Mouse (Mus musculus) heart, adult 9 months (tissue): Measurements from ENCODE around the gene Trim25.
"Not testable (repeated sequence)": the region's sequence is repeated elsewhere in the genome, so short reads cannot be mapped to it uniquely, and the experiment has no call there.

Experiments used
- DNase-seq, 2 experiments: peaks; one replicate each; pipeline ENCODE4 v3.0.0; 2022; ENCODE audit warnings: low spot score in 2 of 2

The Trim25 gene

DNA sequence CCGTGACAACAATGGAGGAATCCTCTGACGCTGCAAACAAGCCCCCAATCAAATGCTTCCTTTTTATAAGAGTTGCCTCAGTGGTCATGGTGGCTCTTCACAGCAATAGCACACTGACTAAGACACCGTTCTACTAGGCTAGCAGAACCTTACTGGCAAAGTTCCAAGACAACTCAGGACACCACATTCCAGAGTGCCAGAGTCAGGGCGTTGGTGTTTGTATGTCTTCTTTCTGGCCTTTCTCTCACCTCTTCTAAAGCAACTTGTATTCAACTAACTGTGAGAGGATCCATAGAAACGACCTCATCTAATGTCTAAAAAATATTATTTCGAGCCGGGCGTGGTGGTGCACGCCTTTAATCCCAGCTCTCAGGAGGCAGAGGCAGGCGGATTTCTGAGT, 24.3 kb downstream of the Trim25 start:
- no peak for DNase-seq

DNA sequence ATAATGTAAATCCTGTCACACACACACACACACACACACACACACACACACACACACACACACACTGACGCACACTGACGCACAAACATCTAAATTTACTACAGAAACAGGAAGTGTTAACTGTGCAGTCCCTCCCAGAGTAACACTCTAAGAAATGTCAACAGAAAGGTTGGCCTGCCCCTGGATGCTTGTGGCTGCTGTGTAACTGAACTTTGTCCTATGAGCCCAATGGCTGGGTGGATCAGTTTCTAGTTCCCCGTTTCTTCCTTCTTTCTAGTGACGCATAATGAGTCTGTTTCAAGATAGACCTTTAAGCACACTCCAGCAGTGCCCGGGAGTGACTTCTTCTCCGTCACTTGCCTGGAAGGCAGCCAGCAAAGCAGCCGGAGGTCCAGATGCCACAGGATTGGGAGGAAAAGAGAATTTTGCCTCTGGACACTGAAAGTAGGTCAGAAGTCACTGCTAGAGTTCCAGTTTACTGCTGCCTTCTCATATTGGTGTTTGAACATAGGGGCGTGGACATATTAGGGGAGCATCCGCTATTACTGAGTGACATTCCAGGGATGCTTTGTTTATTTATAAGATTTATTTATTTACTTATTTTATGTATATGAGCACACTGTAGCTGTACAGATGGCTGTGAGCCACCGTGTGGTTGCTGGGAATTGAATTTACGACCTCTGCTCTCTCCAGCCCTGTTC, 25.2 kb downstream of the Trim25 start:
- DNase-seq = peak; percentile 85 to 86

DNA sequence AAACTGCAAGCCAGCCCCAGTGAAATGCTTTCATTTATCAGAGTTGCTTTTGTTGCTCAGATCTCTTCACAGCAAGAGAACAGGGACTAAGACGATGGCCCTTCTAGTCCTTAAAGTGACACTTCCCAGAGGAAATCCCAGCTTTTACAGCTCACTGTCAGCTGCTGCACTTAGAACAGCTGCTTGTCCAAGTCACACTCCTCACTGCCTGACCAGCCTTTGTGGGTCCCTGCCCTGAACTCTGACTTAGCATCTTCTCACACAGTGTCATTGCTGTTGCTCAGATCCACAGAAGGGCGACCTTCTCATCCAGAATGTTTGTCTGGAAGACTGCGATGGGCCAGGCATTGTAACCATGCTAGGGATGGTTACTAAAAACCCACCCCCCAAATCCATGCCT, 26.4 kb downstream of the Trim25 start:
- no peak for DNase-seq

DNA sequence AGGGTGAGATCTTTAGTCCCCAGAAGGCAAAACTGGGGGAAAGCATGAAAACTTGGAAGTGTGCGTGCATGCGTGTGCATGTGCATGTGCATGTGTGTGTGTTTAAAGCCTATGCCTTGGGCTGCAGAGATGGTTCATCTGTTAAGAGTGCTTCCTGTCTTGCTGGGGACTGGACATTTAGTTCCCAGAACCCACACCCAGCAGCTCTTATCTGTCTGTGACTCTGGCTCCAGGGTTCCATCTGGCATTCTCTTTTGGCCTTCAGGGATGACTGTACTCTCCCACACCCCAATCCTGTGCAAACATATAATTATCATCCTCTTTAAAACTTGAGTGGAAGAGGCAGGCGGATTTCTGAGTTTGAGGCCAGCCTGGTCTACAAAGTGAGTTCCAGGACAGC, 26.9 kb downstream of the Trim25 start:
- peak in 1 of 2 experiments; percentile 68 for DNase-seq

DNA sequence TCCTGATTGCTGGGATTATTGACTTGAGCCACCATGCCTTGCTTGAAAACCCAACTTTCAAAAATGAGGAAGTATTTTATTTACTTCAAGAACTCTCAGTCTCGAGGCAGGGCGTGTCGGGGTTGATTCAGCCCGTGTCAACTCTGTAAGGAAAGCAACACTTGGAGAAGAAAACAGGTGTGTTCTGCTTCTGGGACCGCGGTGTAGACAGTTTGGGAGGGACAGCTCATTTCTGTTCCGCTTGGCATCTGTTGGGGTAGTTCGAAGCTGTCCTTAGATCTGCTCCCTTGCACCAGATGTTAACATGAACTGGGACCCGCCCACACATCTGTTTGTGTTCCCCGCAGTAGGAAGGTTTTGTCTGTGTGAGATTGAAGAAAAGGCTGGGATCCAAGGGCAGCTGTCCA, 28.8 kb downstream of the Trim25 start:
- DNase-seq = peak; percentile 63 to 82

DNA sequence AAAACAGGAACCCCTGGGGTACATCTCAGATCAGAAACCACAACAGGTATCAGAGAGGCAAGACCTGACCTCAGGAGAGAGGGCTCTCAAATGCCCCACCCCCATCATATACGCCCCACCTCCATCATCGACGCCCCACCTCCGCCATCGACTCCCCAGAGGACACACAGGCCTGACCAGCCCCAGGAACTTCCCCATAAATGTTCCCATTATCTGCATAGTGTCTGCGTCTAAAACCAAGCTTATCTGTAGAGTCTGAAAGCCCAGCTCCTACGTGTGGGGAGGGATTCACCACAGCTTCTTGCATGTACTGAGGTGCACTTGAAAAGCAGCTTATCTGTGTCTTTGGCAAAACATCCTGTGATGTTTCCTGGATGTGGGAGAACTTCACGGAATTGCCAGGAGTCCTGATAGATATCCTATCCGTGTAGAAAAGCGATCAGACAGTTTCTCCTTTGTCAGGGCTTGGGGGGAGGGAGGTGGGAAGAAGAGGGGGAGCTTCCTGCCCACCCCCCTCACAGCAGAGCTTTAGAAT, 29.8 kb downstream of the Trim25 start:
- peak; percentile 47 to 68 for DNase-seq

DNA sequence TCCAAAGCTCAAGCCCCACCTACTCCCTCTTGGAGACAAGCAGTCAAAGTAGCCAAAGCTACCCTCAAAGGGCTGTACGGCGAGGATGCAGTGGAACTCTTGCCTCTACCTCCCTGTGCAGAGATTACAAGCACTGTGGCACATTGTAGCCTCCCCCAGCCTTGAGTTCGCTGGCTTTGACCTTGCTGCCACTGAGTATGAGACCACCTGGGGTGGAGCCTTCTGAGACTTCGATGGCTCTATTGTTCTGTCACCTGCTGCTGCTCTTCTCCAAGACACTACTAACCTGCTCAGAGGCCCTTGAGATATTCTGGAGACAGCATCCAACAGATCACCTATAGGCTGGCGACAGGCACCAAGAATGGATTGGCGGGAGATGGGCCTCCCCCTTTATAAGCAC, 31.4 kb downstream of the Trim25 start:
- no peak for DNase-seq

DNA sequence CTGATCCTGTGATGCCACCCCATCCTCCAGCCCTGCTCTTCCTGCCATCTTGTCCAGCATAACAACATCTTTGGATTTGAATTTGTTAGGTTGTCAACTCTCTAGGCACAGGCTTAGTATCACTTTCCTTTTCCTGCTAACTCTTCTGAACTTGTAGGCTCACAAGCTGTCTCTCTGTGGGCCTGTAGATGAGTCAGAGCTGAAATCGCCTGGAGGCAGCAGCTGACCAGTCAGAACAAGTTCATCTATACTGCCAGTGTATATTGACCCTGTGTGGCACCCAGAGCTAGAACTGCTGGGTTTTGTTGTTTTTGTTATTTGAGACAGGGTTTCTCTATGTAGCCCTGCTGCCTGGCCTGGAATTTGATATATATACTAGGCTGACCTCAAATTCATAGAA, 32.0 kb downstream of the Trim25 start:
- no peak for DNase-seq

DNA sequence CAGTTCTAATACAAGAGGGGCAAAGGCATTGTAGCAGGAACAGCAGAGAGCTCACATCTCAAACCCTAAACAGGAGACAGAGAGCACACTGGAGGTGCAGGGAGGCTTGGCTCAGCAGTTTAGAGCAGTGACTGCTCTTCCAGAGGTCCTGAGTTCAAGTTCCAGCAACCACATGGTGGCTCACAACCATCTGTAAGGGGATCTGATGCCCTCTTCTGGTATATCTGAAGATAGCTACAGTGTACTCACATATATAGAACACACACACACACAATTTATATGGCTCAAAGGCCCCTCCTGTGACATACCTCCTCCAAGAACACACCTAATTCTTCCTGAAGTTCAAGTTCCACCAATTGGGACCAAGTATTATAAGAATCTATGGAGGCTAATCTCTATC, 35.4 kb downstream of the Trim25 start:
- DNase-seq = no peak

DNA sequence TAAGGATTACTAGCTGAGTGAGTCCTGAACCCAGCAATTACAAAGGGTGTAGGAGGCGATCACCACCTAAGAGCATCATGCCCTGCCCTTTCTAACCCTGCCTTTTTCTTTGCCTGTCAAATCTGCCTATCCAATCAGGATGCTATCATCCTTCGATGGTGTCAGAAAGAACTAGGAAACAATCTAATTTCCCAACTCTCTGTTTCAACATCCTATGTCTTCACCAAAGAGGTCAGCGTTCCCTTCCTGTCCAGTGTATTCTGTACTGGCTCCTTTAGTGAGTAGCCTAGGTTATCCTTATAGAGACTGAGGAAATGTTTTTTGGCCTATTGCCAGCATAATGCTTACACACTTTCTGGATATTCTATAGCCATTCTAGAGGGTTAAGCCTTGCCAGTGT, 36.4 kb downstream of the Trim25 start:
- DNase-seq = no peak

DNA sequence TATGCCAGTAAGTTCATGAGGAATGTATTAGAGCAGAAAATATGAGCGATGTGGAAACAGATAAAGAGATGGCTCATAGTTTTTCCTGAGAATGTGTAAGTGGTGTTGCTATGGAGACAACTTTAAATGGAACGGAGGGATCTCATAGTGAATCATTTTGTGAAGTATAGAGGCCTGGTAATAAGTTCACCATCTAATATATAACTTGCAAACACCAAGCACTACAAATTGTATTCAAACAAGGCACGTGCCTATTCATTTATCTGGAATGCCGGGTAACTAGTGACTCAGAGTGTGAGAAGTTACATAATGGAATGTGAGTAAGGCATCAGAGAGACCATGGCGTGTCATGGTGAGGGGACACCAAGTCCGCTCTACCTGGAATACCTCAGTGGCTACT, 39.3 kb downstream of the Trim25 start:
- no peak for DNase-seq

DNA sequence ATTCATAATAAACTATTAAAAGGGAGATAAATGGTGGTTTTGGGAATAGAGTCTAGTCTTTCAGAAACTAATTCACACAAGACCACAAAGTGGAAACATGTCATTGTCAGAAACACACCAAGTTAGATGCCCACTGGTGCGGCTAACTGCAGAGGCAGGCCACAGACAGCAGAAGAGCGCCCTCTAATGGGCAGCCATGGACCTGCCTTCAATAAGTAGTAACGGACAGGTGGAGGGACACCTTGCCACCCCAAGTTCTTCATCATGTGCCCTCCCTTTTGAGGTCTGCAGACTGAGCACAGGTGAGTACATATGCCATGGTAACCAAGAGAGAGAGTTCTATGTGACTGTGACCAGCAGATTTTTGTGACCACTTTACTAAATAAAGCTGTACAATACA, 40.1 kb downstream of the Trim25 start:
- DNase-seq = peak; percentile 34 to 60

DNA sequence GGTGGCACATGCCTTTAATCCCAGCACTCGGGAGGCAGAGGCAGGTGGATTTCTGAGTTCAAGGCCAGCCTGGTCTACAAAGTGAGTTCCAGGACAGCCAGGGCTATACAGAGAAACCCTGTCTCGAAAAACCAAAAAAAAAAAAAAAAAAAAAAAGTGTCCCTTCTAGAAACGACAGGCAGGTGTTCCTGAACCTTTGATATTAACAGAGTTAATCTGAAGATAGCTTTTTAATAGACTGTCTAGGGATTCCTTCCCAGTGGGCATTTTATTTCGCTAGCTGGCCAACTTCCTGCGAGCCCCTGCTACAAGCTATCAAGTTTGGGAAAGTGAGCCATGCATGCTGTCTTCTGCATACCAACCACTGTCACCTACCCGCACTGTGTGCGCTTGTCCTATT, 41.9 kb downstream of the Trim25 start:
- not testable (repeated sequence) for DNase-seq

DNA sequence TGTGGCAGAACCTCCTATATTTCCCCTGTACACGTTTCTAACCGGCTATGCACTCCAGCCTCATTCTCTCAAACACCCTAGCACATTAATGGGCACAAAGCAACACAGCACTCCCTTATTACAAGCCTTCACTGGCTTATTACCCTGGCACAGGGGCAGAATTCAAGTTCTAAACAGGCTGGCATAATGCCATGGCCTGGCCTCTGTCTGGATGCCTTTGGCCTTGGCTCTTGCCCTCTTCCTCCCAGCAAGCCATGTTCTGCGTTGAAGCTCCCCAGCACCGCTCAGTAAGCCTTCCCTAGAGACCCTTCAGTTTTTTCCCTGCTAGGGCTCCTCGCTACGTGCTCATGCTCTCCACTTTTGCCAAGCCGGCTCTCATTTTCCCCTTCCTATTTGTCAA, 43.9 kb downstream of the Trim25 start:
- no peak for DNase-seq

DNA sequence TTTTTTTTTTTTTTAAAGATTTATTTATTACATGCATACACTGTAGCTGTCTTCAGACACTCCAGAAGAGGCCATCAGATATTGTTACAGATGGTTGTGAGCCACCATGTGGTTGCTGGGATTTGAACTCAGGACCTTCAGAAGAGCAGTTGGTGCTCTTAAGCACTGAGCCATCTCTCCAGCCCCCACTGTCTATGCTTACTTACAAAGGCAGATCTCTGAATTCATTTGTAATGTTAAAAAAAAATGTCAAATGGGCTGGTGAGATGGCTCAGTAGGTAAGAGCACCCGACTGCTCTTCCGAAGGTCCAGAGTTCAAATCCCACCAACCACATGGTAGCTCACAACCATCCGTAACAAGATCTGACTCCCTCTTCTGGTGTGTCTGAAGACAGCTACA, 46.3 kb downstream of the Trim25 start:
- not testable (repeated sequence) for DNase-seq

DNA sequence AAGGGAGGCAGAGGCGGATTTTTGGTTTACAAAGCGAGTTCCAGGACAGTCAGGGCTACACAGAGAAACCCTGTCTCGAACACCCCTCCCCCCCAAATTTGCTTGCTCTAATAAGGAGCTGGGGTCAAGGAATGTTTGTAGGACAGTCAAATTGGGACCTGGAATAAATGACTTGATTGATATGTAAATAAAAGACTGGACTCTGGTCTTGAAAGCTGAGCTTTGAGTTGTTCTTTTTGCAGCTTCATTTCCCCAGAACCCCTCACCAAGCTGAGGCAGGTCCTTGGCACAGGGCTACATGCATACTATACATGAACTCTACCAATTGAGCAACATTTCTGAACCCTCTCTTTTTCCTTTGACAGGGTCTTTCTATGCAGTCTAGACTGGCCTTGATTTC, 46.8 kb downstream of the Trim25 start:
- DNase-seq = no peak

DNA sequence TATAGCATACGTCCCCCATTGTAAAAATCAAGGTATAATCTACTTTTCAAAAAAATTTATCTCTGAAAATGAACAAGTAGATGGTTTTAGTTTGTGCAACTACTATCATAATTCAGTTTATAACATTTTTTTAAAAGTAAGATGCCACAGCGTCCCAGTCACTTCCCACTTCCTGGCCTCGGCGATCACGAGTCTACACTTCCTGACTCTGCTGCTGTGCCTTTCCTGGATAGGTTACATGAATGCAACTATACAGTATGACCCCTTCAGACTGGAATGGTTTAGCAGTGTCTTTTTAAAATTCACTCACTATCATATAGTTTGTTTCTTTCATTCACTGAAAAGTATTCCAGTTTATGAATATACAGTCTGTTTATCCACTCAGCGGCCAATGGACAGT, 52.6 kb downstream of the Trim25 start:
- DNase-seq = no peak

DNA sequence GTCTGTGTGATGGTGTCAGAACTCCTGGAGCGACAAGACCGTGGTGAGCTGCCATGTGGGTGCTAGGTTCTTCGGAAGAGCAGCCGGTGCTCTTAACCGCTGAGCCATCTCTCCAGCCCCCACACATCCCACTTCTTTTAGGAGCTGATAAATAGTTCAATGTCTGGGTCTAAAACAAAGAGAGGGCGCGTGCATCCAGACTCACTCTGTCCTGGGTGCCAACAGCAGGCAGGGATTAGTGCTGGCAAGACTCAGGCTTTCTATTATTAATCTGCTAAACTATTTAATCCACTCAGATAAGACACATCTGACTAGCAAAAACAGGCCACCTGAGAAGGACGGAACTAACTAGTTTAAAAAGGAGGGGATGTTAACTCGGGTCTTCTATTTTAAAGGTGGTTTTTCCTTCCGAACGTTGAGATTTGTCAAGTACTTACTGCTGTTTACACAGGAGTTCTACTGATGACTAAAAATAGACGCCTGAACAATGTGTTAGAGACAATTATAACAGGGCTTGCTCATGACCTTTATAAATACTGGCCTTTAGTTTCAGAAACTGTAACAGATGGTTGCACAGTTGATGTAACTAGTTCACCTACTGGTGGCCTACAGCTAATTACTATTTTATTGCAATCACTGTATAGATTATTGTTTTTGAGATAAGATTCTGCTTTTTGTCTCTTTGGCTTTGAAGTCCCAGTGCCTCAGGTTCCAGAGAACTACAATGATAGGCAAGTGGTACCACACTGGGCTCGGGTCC, 56.9 kb downstream of the Trim25 start:
- peak; percentile 45 to 47 for DNase-seq

DNA sequence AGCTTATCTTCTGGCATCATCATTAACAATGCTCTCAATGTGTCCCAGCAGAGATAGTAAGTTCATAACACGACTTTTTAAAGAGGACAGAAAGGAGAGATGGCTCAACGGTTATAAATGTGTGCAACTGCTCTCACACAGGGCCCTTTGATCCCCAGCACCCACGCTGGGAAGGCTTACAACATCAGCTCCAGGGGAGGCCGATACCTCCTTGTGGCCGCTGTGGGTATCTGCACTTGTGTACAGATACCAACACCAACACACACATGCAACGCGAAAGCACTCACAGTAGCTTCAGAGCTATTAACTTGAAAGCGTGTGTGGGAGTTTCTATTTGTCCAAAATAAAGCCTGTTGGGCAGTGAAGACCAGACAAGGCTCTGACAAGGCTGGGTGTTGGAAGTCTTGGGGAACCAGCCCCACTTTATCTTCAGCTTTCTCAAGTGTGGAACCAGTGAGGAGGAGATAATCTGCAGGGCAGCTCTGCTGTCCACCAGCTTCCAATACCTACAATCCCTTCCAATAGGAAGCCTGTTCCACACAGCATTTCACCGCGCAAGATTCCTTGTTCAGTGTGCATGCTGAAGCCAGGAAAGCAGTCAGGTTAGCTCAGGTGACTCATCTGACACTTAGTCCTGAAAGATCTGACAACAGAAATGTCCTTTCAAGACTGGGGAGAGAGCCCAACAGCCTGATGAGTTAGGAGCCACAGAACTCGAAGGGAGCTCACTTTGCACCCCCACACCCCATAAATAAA, 59.5 kb downstream of the Trim25 start:
- no peak for DNase-seq

DNA sequence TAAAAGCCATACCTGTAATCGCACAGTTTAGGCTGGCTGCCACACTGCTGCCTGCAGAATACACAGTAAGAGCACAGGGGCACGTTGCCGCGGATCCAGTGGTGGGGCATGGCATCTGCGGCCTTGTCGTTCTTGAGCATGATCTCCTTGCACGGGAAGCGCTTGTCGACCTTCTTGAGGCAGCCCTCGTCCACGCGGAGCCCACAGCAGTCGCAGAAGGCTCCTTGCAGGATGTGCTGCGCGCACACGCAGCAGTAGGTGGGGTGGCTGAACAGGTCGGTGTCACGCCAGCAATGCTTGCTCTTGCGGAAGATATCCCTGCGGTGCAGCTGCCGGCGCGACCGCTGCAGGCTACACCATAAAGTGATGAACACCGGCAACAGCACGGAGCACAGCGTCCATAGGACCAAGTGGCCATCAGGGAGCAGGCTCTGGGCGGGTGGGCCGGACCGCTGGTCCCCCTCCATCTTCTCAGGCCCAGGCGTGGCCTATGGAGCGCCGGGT, 60.8 kb downstream of the Trim25 start:
- peak; percentile 35 to 38 for DNase-seq

DNA sequence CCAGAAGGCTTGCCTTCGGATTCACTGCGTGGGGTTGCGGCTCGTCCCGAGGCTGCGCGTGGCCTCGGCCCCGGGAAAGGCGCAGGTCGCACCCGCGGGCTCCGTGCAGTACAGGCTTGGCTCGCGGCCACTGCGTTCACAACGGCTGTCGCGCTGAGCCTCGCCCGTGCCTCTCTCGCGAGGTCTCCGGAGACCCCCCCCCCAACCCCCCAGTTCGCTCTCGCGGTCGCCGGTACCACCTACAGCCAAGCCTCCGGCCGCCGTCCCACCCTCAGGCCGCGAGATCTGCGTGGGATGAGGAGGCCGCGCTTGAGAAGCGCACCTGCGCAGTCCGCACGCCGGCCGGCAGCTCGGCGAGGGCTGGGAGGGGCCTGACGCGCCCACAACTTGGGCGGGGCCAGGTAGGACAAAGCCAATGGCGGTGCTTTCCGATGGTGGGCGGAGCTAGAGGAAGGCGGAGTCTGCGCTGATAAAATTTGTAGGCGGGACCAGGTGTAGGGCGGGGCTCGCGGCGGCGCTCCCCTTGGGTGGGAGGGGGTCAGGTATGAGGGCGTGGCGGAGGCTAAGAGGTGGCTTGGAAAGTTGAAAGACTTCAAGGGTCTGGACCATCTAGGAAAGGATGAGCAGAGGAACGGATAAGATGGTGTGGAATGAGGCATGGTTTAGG, 61.4 kb downstream of the Trim25 start:
- peak; percentile 88 for DNase-seq

DNA sequence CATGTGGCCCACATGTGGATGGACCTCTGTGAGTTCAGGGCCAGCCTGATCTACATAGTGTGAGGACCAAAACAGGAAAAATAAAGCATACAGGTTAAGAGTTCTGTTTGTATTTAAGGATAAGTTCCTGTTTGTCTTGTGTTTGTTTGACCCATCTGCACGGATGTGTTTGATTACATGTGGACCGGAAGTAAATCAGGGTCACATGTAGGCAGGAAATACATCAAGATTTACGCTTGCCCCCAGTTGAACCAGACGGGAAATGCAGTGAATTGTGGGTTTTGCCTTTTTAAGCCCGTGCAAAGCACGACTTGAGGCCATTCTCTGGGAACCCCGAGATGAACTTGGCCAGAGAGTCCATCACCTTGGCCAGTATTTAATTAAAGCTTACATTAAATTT, 62.2 kb downstream of the Trim25 start:
- DNase-seq = no peak
